Mouse (Mus musculus) mesoderm, embryonic 11.5 days (tissue): ENCODE measurements at regions not wholly inside any gene's neighbourhood (a gene's known extent, or its start where the extent isn't known, plus 50 kb on each side); places are given as distances from the start of the nearest gene placed in this dataset.

Experiments
- DNase-seq: peaks from one replicate; pipeline ENCODE4 v3.0.0-alpha.2; 2012; ENCODE audit warnings: low read depth, low spot score

DNA sequence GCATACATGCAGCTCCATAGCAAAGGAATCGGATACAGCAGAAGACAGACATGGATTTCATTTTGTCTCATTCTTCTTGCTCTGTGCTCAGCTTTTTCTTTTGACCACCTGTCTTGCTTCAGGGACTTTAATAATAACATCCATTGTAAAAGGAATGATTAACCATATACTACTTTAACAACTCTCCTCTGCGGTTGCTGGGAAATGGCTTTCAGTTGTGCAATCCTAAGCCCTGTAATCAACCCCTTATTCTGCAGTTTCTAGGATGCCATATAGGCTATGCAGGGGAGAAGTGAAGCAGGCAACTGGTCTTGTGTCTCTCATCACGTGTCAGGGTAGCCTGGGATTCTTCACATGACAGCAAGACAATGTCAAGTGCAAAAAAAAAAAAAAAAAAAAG is 135.8 kb upstream of the Igf1 start:
- no peak for DNase-seq

DNA sequence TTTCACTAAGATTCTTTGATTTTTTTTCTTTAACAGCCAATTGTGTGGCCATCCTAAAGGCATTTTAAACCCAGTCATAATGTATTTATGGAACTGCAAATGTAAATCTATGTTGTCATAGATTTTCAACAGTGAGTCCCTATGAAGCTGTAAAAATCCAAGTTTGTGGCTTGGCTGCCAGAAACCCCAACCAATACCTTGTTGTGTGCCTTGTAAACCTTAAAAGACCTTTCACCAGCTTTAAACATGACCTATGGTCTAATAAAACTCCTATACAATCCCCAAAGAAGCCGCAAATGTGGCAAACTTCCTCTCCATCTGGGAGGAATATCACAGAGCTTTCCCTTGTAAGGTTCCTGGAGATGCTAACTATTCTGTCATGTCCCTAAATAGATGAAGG is 125.4 kb upstream of the Igf1 start:
- no peak for DNase-seq

DNA sequence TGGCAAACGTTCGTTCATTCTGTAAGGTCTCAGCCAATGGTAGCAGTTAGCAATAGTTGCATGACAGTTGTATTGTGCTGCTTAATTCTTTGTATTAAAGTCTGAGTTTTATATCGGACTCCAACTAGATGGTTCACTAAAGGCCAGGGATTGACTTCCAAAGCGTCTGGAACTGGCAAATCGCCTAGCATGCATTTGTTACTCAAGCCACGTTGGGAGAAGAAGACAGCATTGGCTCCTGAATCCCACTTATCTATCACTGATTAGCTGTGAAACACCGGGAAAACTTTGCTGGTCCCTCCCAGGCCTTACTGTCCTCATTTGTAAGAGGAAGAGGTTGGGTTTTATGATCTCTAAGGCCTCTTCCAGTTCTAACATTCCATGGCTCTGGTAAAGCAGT is 124.8 kb upstream of the Igf1 start:
- no peak for DNase-seq

DNA sequence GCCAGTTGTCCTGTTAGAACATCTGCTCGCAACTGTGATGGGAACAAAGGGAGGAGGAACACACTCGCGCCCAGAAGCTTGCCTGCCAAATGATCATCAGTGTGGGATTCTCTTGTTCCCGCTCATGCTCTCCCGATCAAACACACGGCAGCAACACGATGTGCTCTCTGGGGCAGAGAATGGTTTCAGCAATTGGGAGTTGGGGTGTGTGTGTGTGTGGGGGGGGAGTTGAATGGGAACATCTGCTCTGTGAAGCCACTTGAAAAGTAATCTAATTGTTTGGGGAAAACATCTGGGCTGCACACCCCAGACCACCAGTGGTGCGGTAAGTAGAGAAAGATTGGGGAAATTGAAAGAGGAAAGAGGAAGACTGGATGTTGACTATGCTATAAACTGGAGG is 117.7 kb upstream of the Igf1 start:
- no peak for DNase-seq

DNA sequence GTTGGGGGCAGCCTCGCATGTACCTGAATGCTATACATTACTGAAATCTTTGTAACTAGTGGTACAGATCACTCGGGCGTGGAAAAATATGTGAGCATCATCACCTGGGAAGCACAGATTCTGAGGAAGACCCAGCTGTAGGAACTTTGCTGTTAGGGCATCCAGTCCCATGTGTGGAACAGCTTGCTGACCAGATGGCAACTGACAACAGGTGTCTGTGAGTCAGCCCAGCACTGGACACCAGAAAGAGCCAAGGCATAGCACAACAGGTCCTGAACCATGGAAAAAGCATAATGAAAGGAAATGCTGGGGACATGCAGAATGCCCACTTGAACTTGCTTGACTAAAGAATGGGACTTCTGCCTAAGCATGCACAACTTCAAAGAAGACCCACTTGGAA is 115.3 kb upstream of the Igf1 start:
- DNase-seq = no peak

DNA sequence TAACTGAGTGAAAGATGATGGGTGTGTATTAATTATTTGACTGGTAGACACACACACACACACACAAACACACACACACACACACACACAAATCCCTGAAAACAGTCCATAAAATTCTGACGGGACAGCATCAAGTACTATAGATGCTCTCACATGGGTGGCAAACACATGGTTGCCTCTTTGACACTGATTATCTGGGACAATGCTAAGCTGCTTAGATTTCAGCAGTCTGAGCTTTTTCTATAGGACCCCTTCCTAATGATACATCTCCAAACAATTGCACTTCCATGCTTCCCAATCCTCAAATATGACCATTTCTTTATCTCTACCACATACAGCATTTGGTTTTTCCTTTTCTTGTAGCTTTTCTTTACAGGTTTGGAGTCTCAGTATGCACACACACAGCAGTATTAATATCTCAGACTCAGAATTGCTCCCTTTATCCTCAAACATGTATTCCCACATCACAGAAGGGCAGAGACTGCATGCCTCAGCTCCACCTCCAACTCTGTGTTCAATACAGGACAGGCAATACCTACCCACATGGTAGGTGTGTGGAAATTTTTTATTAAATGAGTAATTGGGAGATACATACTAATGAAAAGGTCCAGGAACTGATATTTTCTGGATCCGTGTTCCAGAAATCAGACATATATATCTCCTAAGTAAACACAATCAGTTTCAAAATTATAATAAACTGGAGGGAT is 110.1 kb upstream of the Igf1 start:
- no peak for DNase-seq

DNA sequence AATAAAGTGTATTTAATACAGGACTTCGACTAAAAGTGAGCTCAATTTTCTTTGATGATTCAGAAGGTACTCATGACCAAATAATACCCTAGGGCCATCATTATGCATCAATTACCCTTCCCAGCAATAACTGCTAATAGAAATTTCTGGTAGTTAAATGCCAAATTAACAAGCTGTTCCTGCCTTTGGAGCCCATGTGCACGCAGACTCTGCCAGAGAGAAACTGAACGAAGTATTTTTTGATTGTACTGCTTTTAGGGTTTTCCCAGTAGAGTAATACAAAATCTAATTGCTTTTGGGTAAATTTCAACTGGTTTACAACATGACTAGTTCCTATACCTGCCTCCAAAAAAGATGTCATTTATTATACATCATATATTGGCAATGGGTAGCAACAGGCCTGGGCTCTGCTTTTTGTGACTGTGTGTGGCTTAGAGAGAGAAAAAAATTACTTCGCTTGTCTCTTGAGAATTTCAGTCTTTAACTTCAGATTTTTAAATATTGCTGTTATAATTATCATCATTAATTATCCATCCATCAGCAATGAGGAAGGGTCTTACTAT is 109.4 kb upstream of the Igf1 start:
- no peak for DNase-seq

DNA sequence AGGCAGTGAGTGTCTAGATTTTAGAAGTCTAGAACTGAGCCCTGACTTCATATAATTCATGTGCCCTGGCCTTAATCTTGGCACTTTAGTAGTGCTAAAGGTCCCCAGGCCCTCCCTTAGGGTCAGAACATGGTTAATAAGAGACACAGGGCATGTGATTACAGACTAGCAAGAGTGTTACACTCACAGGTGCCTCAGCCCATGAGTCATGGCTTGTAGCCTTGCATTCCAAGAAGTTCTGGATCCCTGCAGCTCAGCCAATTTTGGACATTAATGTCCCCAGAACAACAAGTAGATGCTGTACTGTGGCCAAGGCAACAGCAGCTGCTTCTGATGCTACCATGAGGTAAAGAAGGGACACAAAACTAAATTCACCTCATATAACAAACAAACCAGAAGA is 107.7 kb upstream of the Igf1 start:
- no peak for DNase-seq

DNA sequence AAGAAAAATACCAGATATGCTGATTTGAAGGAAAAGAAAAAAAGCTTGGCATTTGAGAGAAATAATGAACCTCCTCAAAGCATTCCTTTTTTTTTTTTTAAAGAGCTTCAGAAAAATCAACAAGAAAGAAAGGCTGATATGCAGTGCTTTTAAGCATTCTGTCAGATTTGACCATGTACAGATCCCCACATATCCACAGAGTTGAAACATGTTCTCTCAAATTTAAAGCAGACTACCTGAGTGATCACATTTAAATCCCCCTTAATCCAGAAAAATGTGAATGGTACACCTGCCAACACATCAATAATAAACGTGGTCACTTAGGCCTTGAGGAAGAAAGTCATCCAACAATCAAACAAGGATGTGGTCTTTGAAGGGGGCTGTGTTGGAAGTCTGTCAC is 107.1 kb upstream of the Igf1 start:
- DNase-seq = peak; percentile 12

DNA sequence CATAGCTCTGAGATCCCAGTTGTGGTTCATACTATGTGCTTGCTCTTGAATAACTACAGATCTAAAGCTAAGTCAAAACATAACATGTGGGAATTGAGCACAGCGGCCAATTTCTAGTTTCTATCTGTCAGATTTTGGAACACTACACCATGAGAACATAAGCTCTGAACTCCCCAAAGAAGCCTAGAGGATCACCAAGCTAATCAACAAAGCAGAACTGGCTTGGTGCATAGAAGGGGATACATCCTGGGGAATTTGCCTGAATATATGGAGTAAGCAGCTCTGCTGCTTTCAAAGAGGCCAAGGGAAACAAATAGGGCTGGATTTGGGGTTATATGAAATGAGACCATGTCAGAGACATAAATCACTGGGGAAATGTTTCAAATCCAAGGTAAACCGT is 105.9 kb upstream of the Igf1 start:
- DNase-seq = no peak

DNA sequence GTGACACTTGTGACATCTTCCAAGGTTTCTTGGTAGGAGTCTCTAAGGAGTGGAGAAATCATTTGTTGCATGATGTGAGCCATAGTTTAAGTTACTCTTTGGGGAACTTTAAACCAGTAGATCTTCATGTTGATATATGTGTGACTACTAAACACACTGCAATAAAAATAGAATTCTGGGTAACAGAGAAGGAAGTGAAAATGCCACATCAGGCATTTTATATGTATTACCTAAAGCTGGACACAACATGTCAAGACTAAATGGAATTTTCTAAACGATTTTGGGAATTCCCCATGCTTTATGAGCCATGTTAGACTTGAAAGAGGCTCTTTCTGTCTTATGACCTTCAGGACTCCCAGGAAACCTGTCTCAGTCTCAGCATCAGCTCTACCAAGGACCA is 104.6 kb upstream of the Igf1 start:
- DNase-seq = no peak

DNA sequence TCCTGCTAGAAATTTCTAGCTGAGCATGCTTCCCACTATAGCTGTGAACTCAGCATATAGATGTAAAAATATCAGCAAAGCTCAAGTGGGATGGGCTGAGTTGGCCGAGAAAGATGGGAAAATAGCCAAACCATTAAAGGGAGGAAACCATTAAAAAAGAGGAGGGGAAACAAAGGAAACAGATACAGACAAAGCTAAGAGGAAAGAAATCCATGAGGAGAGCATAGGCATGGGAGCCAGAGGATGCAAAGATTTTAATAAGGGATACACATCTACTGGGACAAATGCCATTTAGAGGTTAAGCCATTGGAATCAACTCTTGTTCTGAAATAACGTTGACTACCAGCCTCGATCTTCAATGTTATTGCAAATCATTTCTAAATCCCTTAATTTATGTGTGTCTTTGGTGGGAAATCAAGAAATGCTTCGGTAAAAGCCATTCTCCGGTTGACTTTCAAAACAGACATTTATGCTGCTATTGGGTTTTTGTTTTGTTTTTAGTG is 96.5 kb upstream of the Igf1 start:
- no peak for DNase-seq

DNA sequence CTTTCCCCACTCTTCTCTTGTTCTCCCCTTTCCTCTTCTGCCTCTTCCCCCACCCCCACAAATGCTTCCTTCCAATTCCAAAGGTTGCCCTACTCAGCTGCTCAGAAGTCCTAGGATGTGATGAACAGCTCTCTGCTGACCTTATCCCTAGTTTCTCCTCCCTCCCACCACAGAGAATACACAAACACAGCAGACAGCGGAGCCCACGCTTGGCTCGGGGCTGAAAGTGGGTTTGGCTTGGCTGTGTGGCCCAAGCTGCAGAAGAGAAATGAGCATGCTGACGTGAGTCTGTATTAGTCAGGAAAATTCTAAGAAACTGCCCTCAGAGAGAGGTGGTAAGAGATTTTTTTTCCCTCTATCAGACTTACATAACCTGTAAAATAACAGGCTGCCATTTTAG is 70.5 kb upstream of the Igf1 start:
- DNase-seq = peak; percentile 2

DNA sequence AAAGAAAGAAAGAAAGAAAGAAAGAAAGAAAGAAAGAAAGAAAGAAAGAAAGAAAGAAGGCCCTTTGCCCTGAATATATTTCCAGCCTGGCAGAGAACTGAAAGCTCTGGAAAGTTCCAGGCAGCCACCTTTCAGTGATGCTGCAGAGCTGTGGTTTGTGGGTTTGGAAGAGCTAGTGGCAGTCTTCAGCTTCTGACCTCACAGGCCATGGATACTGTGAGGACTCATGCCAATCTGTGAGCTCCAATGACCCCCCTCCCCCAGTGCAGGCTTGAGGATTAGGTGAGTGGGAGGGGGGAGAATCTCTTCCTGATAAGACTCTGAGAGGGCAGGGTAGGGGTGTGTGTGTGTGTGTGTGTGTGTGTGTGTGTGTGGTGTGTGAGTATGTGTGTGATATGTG is 65.7 kb upstream of the Igf1 start:
- DNase-seq = no peak

DNA sequence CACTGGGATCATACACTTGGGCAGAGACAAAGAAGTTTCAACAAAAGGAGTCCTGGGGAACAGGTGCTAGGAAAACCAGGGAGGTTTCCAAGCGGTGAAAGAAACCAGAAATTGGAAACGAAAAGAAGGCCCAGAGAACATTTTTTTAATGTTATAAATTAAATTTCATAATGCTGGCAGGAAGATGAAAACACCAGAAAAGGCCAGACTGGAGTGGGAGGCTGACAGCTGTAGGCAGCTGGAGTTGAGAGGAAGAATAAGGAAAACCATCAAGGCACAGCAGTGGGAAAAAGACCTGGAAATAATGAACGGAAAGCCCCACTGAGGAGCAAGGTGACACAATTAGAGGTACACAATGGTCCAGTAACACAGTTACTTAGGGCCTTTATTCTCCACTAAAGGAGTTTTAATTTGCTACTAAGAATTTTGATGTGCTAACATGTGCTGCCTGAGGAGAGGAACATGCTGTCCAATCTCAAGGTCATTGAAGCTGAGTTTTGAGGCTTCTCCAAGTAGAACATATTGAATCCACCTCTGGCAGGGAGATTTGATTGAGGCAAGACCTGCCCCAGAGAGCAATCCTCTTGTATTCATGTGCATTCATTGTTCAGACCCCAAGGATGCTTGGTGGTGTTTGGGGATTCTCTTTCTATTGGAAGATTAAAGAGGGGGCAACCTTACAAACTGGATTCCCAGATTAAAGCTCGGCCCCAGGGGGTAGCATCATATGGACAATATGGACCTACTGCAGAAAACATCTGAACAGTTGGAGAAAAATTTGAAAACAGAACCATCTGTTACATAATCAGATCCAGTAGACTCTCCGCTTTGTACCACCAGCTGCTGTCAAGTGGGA is 53.9 kb upstream of the Igf1 start:
- no peak for DNase-seq

DNA sequence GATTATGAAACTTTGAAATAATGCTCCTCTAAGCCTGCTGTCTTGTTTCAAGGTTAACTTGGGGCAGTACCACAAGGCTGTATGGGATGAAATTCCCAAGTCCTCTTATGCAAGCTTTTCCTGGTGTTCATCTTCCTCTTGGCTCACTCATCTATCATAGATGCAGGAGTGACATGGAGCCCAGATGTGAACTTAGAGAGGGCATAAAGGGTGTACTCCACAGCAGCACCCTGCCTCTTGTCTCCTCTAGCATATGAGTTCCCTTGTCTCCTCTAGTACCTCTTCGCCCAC is 53.3 kb upstream of the Igf1 start:
- DNase-seq = no peak
